Mouse (Mus musculus) E14TG2a.4 (cell line): ENCODE measurements around the gene Fbxo17.

Experiments used
- CTCF ChIP-seq: conservative IDR thresholded peaks from 2 replicates; pipeline ENCODE4 v1.5.1; 2014; ENCODE audit warnings: low read length
- NANOG ChIP-seq: IDR thresholded peaks from 2 replicates; pipeline ENCODE4 v1.6.1; 2014; ENCODE audit warnings: borderline replicate concordance, low read length, mixed read lengths
- POU5F1 ChIP-seq: IDR thresholded peaks from 2 replicates; pipeline ENCODE4 v1.6.1; 2014; ENCODE audit warnings: low read length, borderline replicate concordance

- TF ChIP-seq CTCF (no peak), POU5F1 (no peak), NANOG (no peak)
Measured at GRCm38 (mm10) chr7:28770309-28770708, 53.7 kb downstream of the Fbxo17 start.
